Mouse (Mus musculus): ENCODE data around the gene Slc22a30. TPM values are rescaled to one million over a fixed set of nuclear protein-coding genes. Genes with fewer than 3 reads are reported as not detected.
A peak's percentile ranks its signal among the peaks of the same experiment; 100 is the strongest.
"Not testable (repeated sequence)": the region's sequence is repeated elsewhere in the genome, so short reads cannot be mapped to it uniquely, and the experiment has no call there.

The Slc22a30 gene
- polyA plus RNA-seq (2012; rRNA removed), result 6.0 and 7.3 TPM in 2 replicates

DNA sequence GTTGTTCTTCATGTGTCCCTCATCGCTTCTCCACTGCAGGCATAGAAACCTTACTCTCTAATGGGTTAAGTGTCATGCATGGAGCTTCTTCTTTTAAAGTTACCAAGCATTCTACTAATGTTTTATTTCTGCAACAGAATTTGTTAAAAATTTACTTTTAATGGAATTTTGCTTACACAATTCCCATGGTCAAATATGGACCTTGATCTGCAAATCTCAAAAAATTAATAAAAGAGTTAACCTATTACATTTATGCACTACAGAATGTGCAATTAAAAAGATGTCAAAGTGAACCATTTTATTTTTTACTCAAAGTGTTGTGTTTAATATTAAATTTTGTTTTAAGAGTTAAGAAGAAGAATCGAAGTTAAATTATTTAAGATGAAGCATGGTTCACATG is at the start of gene Slc22a30:
TSS of gene Slc22a30 (minus strand) at position 101 of the 400 bp plus-strand sequence.
- not testable (repeated sequence) for H3K4me3 ChIP-seq (ENCODE audit: insufficient read depth, low read depth, low read length); H3K27me3 ChIP-seq (replicated peaks; ENCODE audit: control insufficient read depth, insufficient read depth, low read length); H3K4me1 ChIP-seq (ENCODE audit: control insufficient read depth, insufficient read depth, low read length); H3K36me3 ChIP-seq (ENCODE audit: control insufficient read depth, insufficient read depth, low read length); H3K27ac ChIP-seq (ENCODE audit: insufficient read depth, low read depth, low read length)
- peak; percentile 8 for DNase-seq
- WGBS, result 48% methylated on average over 1 of the region's 2 CpGs

- 52% methylated on average over 2 of the region's 2 CpGs for WGBS
- Histone ChIP-seq H3K4me1 (ENCODE audit: control insufficient read depth, insufficient read depth, low read length) (no peaks in the 10 kb centered on the region), H3K4me3 (ENCODE audit: insufficient read depth, low read depth, low read length) (no peak overlapping the region), H3K36me3 (ENCODE audit: control insufficient read depth, insufficient read depth, low read length) (no peaks in the 10 kb centered on the region), H3K27ac (ENCODE audit: insufficient read depth, low read depth, low read length) (no peak overlapping the region; the same call in 1 of the 2 replicates), H3K27me3 (replicated peaks; ENCODE audit: control insufficient read depth, insufficient read depth, low read length) (no peaks in the 10 kb centered on the region)
- TF ChIP-seq CTCF (conservative IDR thresholded peaks at IDR 0.05; ENCODE audit: insufficient read depth, insufficient read length, low read depth, low read length) (no peak), POLR2A (IDR thresholded peaks at IDR 0.05; ENCODE audit: low read depth, low read length) (no peak)
- DNase-seq, result peak; percentile 71
These were observed 43.4 kb upstream of the Slc22a30 start for GRCm38 (mm10) chr19:8448321-8448720.

DNA sequence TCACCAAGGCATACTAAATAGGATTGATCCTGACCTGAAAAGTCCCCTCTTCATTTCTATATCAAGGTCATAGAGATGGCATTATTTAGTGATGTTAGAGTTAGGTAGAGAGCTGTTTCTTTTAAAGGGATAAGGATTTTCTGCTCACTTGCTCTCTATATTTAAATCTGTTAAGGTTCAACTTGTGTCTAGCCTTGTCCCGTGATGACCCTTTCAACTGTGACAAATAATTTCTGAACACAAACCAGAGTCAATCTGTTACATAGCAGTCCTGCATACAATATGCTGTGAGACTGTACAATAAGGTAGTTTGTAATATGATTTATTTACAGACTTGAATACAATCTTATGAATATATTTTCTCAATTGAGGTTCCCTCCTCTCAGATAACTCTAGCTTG is 42.6 kb upstream of the Slc22a30 start:
- WGBS, result 45% methylated on average over 1 of the region's 1 CpGs
- H3K4me1 ChIP-seq (ENCODE audit: control insufficient read depth, insufficient read depth, low read length), result no peaks in the 10 kb centered on the region
- peak; percentile 75 for DNase-seq
- no peaks in the 10 kb centered on the region for H3K27me3 ChIP-seq (replicated peaks; ENCODE audit: control insufficient read depth, insufficient read depth, low read length)
- TF ChIP-seq POLR2A (IDR thresholded peaks at IDR 0.05; ENCODE audit: low read depth, low read length) (no peak), CTCF (conservative IDR thresholded peaks at IDR 0.05; ENCODE audit: insufficient read depth, insufficient read length, low read depth, low read length) (no peak)
- H3K36me3 ChIP-seq (ENCODE audit: control insufficient read depth, insufficient read depth, low read length), result no peaks in the 10 kb centered on the region
- no peak overlapping the region for H3K4me3 ChIP-seq (ENCODE audit: insufficient read depth, low read depth, low read length)
- no peak overlapping the region for H3K27ac ChIP-seq (ENCODE audit: insufficient read depth, low read depth, low read length)

- H3K36me3 ChIP-seq (ENCODE audit: control insufficient read depth, insufficient read depth, low read length), result no peaks in the 10 kb centered on the region
- 58% methylated on average over 5 of the region's 5 CpGs for WGBS
- no peak overlapping the region for H3K4me3 ChIP-seq (ENCODE audit: insufficient read depth, low read depth, low read length)
- TF ChIP-seq CTCF (conservative IDR thresholded peaks at IDR 0.05; ENCODE audit: insufficient read depth, insufficient read length, low read depth, low read length), result no peak
- TF ChIP-seq POLR2A (IDR thresholded peaks at IDR 0.05; ENCODE audit: low read depth, low read length), result no peak
- DNase-seq, result peak; percentile 45
- peaks cover 3% of the 10 kb centered on the region; the same call in 1 of the 2 replicates for H3K4me1 ChIP-seq (ENCODE audit: control insufficient read depth, insufficient read depth, low read length)
- H3K27ac ChIP-seq (ENCODE audit: insufficient read depth, low read depth, low read length), result no peak overlapping the region
- no peaks in the 10 kb centered on the region for H3K27me3 ChIP-seq (replicated peaks; ENCODE audit: control insufficient read depth, insufficient read depth, low read length)
These were observed 26.2 kb upstream of the Slc22a30 start for GRCm38 (mm10) chr19:8431051-8431662.

GRCm38 (mm10) chr19:8407290-8408021 is 2.5 kb upstream of the Slc22a30 start:
- H3K27ac ChIP-seq (ENCODE audit: insufficient read depth, low read depth, low read length), result peak overlapping the region; percentile 11; the same call in 1 of the 2 replicates
- WGBS, result 39% methylated on average over 14 of the region's 14 CpGs
- not testable (repeated sequence) for H3K36me3 ChIP-seq (ENCODE audit: control insufficient read depth, insufficient read depth, low read length); H3K4me1 ChIP-seq (ENCODE audit: control insufficient read depth, insufficient read depth, low read length); H3K4me3 ChIP-seq (ENCODE audit: insufficient read depth, low read depth, low read length); H3K27me3 ChIP-seq (replicated peaks; ENCODE audit: control insufficient read depth, insufficient read depth, low read length)
- DNase-seq, result peak; percentile 3

Other genes starting within 250 kb of the Slc22a30 start
- 31.4 and 37.1 TPM in 2 replicates for gene Slc22a29, start 186.2 kb downstream of the Slc22a30 start, polyA plus RNA-seq (2012; rRNA removed)
- 526 and 582 TPM in 2 replicates for gene Slc22a8, start 186.1 kb upstream of the Slc22a30 start, polyA plus RNA-seq (2012; rRNA removed)
- 355 and 358 TPM in 2 replicates for gene Slc22a6, start 212.9 kb upstream of the Slc22a30 start, polyA plus RNA-seq (2012; rRNA removed)